Mouse (Mus musculus): ENCODE measurements at regions not wholly inside any gene's neighbourhood (a gene's known extent, or its start where the extent isn't known, plus 50 kb on each side); places are given as distances from the start of the nearest gene placed in this dataset.

DNA sequence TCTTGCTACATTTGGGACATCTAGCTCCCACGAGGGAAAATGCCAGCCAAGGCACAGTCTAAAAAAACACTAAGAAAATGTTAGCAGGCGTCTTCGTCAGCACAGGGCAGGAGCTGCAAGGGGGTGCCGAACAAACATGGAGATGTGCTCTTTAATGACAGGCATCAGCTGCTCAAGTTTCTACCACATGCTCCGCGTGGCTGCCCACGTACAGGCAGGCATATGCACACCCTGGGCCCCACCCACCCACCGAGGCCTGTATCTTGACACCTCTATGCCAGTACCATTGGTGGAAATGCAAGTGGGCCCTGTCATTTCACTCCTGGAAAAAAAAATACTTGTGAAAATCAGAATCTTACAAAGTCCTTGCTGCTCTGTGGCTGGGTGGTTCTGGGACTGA lies 97.3 kb upstream of the Ces5a start:
- no peak for TF ChIP-seq CTCF (IDR thresholded peaks at IDR 0.05; ENCODE audit: control insufficient read depth, insufficient read depth, low read length)
- TF ChIP-seq POLR2A (IDR thresholded peaks at IDR 0.05; ENCODE audit: borderline replicate concordance, control insufficient read depth, low read depth, low read length), result no peak
